Comparison of ENCODE assay signal across 15 mouse cellular contexts in the genomic region with DNA sequence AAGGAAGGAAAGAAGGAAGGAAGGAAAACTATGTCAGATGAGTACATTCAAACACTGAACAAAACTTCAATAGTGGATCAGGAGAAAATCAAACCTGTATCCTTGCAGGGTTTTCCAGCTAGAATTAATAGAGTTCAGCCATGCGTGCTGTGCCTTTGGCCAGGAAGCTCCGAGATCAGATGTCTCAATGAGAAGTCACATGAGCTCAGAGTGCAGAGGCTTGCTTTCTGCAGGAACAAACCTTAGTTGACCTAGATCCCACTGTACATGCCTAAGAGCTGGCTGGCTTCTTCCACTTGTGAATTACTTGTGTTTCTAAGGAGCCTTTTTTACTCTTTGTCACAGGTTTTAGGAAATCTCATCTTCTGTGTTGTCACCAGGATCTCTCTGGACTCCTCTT.
DNase-seq lines count a peak whose midpoint lies in the region; ATAC-seq lines count a peak whose summit lies in the region.
"Had no signal": no experiment of that assay in that cellular context is flagged by ENCODE, and none has a peak within 500 bp of the region (broad histone marks: within the 10 kb centered on the region; RNA-seq: fewer than 3 reads in every experiment).

No protein-coding gene starts in this region.

- ATAC-seq in frontal cortex, adult (ENCODE audit: low TSS enrichment): peak; percentile 47
- ATAC-seq in activated CD4-positive, CD25-positive, alpha-beta regulatory T cell, adult 4 months: no peak
- ATAC-seq: forebrain, embryonic 13.5 days; liver, postnatal 0 days; Patski had no signal

- no peak for DNase-seq in frontal cortex, adult 2 months (ENCODE audit: extremely low spot score in 1 of 2, low spot score in 1 of 2)
- DNase-seq in brain, adult 2 months (ENCODE audit: low read depth, low spot score): peak; percentile 63
- peak; percentile 48 for DNase-seq in kidney, adult 18-20 months
- peak; percentile 37 for DNase-seq in kidney, postnatal 10 days
- DNase-seq in right cerebral cortex, postnatal 4 days: no peak
- no peak for DNase-seq in adrenal gland, postnatal 4 days (ENCODE audit: low spot score in 2 of 2)
- DNase-seq: adrenal gland, postnatal 25 days; liver, postnatal 0 days; lung, postnatal 14 days; right cerebral cortex, postnatal 25 days; thymus, postnatal 4 days had no signal

Comparison
In these comparisons a context has a peak if more than half of its experiments do, and no peak if none do; other contexts are left out.
1. DNase-seq: peak in brain, adult 2 months (single experiment), kidney, adult 18-20 months (single experiment) and kidney, postnatal 10 days (single experiment); none in frontal cortex, adult 2 months (0 of 2), right cerebral cortex, postnatal 4 days (single experiment) and adrenal gland, postnatal 4 days (0 of 2).